9 mouse cellular contexts compared by ENCODE assay signal in the genomic region with DNA sequence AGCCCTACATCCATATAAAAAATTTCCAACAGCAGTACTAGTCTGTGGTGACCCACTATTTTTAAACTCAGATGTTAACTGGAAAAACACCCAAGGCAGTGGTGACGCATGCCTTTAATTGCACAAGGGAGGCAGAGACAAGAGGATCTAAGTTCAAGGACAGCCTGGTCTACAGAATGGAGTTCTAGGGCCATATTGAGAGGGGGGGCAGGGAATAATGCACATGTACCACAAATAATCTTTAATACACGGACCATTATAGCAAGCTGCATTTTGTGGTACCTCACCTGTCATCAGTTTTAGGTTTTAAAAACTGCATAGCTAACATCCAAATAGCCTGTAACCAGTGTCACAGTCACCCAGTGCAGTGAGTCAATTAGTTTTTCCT. TPM values are rescaled to one million over a fixed set of nuclear protein-coding genes. Genes with fewer than 3 reads are reported as not detected.
DNase-seq lines count a peak whose midpoint lies in the region; ATAC-seq and TF ChIP-seq lines count a peak whose summit lies in the region.
"Had no signal": no experiment of that assay in that cellular context is flagged by ENCODE, and none has a peak within 500 bp of the region (broad histone marks: within the 10 kb centered on the region; RNA-seq: fewer than 3 reads in every experiment).

No protein-coding gene starts in this region.

- H3K27me3 ChIP-seq in lung, postnatal 0 days (replicated peaks; ENCODE audit: insufficient read depth, low read length): no peaks in the 10 kb centered on the region
- H3K27me3 ChIP-seq in embryonic facial prominence, embryonic 13.5 days: no peaks in the 10 kb centered on the region
- no peaks in the 10 kb centered on the region for H3K27me3 ChIP-seq in liver, embryonic 11.5 days (replicated peaks; ENCODE audit: control insufficient read depth, insufficient read depth, low read length)

- H3K4me2 ChIP-seq in lung, postnatal 0 days (replicated peaks; ENCODE audit: low read depth, low read length): no peak overlapping the region
- no peak overlapping the region for H3K4me2 ChIP-seq in embryonic facial prominence, embryonic 13.5 days
- no peak overlapping the region for H3K4me2 ChIP-seq in liver, embryonic 11.5 days

- DNase-seq in lung, postnatal 0 days (ENCODE audit: low spot score): no peak
- DNase-seq in lung, adult 18-20 months: no peak
- no peak for DNase-seq in liver, embryonic 11.5 days (ENCODE audit: low spot score)
- DNase-seq in yolk sac, embryonic 10.5 days (ENCODE audit: low spot score): peak; percentile 24
- DNase-seq in thymus, postnatal 0 days (ENCODE audit: low spot score): no peak
- DNase-seq in cerebellum, postnatal 25 days: no peak
- DNase-seq: kidney, adult 9 months had no signal

- H3K36me3 ChIP-seq in lung, postnatal 0 days (ENCODE audit: insufficient read depth, low read length): peaks cover 20% of the 10 kb centered on the region
- peaks cover 52% of the 10 kb centered on the region for H3K36me3 ChIP-seq in embryonic facial prominence, embryonic 13.5 days
- peaks cover 29% of the 10 kb centered on the region for H3K36me3 ChIP-seq in liver, embryonic 11.5 days (ENCODE audit: control insufficient read depth, insufficient read depth, low read length)

- no peaks in the 10 kb centered on the region for H3K9me3 ChIP-seq in lung, postnatal 0 days (ENCODE audit: low read length)
- H3K9me3 ChIP-seq in embryonic facial prominence, embryonic 13.5 days: no peaks in the 10 kb centered on the region
- H3K9me3 ChIP-seq in liver, embryonic 11.5 days (ENCODE audit: control insufficient read depth, low read length): no peaks in the 10 kb centered on the region
- H3K9me3 ChIP-seq: megakaryocyte, embryonic 14.5 days had no signal

- H3K4me1 ChIP-seq in lung, postnatal 0 days (ENCODE audit: insufficient read depth, low read depth, low read length): no peaks in the 10 kb centered on the region
- H3K4me1 ChIP-seq in embryonic facial prominence, embryonic 13.5 days: 0 out of 2 replicates have a peak, but pooled peaks cover 4% of the 10 kb centered on the region
- no peaks in the 10 kb centered on the region for H3K4me1 ChIP-seq in liver, embryonic 11.5 days (replicated peaks; ENCODE audit: control insufficient read depth, insufficient read depth, low read length)

- TF ChIP-seq EP300 in lung, postnatal 0 days (IDR thresholded peaks at IDR 0.05): no peak

- no peak overlapping the region for H3K27ac ChIP-seq in lung, postnatal 0 days (ENCODE audit: low read length)
- no peak overlapping the region for H3K27ac ChIP-seq in embryonic facial prominence, embryonic 13.5 days
- no peak overlapping the region for H3K27ac ChIP-seq in liver, embryonic 11.5 days (ENCODE audit: low read depth, low read length)

- WGBS in lung, postnatal 0 days: 56% methylated on average over 2 of the region's 2 CpGs
- WGBS in embryonic facial prominence, embryonic 13.5 days: 34% methylated on average over 2 of the region's 2 CpGs
- WGBS in liver, embryonic 11.5 days: 34% methylated on average over 2 of the region's 2 CpGs

- H3K9ac ChIP-seq in lung, postnatal 0 days (replicated peaks; ENCODE audit: low read depth): no peak overlapping the region
- H3K9ac ChIP-seq in embryonic facial prominence, embryonic 13.5 days: no peak overlapping the region
- H3K9ac ChIP-seq in liver, embryonic 11.5 days (ENCODE audit: low read depth, low read length): no peak overlapping the region

- H3K4me3 ChIP-seq in lung, postnatal 0 days (ENCODE audit: low read depth, low read length): no peak overlapping the region
- H3K4me3 ChIP-seq in embryonic facial prominence, embryonic 13.5 days: no peak overlapping the region
- no peak overlapping the region for H3K4me3 ChIP-seq in liver, embryonic 11.5 days (ENCODE audit: low read depth, low read length)
- H3K4me3 ChIP-seq: megakaryocyte, embryonic 14.5 days had no signal

- no peak for TF ChIP-seq CTCF in lung, postnatal 0 days (IDR thresholded peaks at IDR 0.05)

- ATAC-seq in lung, postnatal 0 days: peak; percentile 18; the same call in 1 of the 2 replicates
- peak; percentile 34; the same call in 1 of the 2 replicates for ATAC-seq in embryonic facial prominence, embryonic 13.5 days (ENCODE audit: insufficient number of reproducible peaks, insufficient read depth, low FRiP score, low TSS enrichment, low read depth)
- ATAC-seq in liver, embryonic 11.5 days (replicated peaks; ENCODE audit: low FRiP score): peak; percentile 21

RNA-seq across cellular contexts. Expression of a gene that starts 10.8 kb away (rescaled TPM):
- 613 and 721 TPM in 2 replicates for polyA plus RNA-seq in lung, postnatal 0 days (2015; fragmentation: Nextera tagmentation; extraction: Ambion mirVana)
- polyA plus RNA-seq in embryonic facial prominence, embryonic 13.5 days (2015; fragmentation: Nextera tagmentation; extraction: Ambion mirVana): 2,111 and 2,317 TPM in 2 replicates
- 1,403 and 1,404 TPM in 2 replicates for polyA plus RNA-seq in liver, embryonic 11.5 days (2014; fragmentation: Nextera tagmentation; extraction: Ambion mirVana)
- 1,688 and 1,855 TPM in 2 replicates for polyA plus RNA-seq in thymus, postnatal 0 days (2015; fragmentation: Nextera tagmentation; extraction: Ambion mirVana)

RNA-seq across cellular contexts. Expression of a gene that starts 11.2 kb away (rescaled TPM):
- polyA plus RNA-seq in lung, postnatal 0 days (2015; fragmentation: Nextera tagmentation; extraction: Ambion mirVana): 233 and 240 TPM in 2 replicates
- polyA plus RNA-seq in embryonic facial prominence, embryonic 13.5 days (2015; fragmentation: Nextera tagmentation; extraction: Ambion mirVana): 550 and 557 TPM in 2 replicates
- polyA plus RNA-seq in liver, embryonic 11.5 days (2014; fragmentation: Nextera tagmentation; extraction: Ambion mirVana): 468 and 477 TPM in 2 replicates
- polyA plus RNA-seq in thymus, postnatal 0 days (2015; fragmentation: Nextera tagmentation; extraction: Ambion mirVana): 674 and 686 TPM in 2 replicates

RNA-seq across cellular contexts. Expression of a gene that starts 26.4 kb away (rescaled TPM):
- polyA plus RNA-seq in lung, postnatal 0 days (2015; fragmentation: Nextera tagmentation; extraction: Ambion mirVana): 2.9 and 3.0 TPM in 2 replicates
- polyA plus RNA-seq in embryonic facial prominence, embryonic 13.5 days (2015; fragmentation: Nextera tagmentation; extraction: Ambion mirVana): 2.0 and 3.6 TPM in 2 replicates
- polyA plus RNA-seq in liver, embryonic 11.5 days (2014; fragmentation: Nextera tagmentation; extraction: Ambion mirVana): 0.36 and 0.99 TPM in 2 replicates
- polyA plus RNA-seq in thymus, postnatal 0 days (2015; fragmentation: Nextera tagmentation; extraction: Ambion mirVana): 15.0 and 15.6 TPM in 2 replicates
